Mouse (Mus musculus) megakaryocyte, embryonic 14.5 days (primary cell): ENCODE measurements at regions not wholly inside any gene's neighbourhood (a gene's known extent, or its start where the extent isn't known, plus 50 kb on each side); places are given as distances from the start of the nearest gene placed in this dataset.

Experiments
- FLI1 ChIP-seq: IDR thresholded peaks from 2 replicates; pipeline ENCODE4 v1.6.1; 2012; ENCODE audit warnings: low read length, inconsistent platforms, mixed read lengths
- GATA1 ChIP-seq: IDR thresholded peaks from 3 replicates; pipeline ENCODE4 v1.6.1; 2012; ENCODE audit warnings: mixed read lengths, low read length, inconsistent platforms, borderline replicate concordance

- TF ChIP-seq GATA1 (no peak), FLI1 (no peak)
Measured at GRCm38 (mm10) chr8:103644845-103645244, 456.6 kb upstream of the Cdh5 start.
